Mouse (Mus musculus) bone marrow macrophage, adult 2 months (primary cell): ENCODE results near the gene Snu13.

Experiments used
- CTCF ChIP-seq: IDR thresholded peaks from 2 replicates; pipeline ENCODE4 v1.5.1; 2012; ENCODE audit warnings: low read depth, mild to moderate bottlenecking, low read length, moderate library complexity
- POLR2A ChIP-seq: IDR thresholded peaks from 2 replicates; pipeline ENCODE4 v1.6.1; 2012; ENCODE audit warnings: mild to moderate bottlenecking, low read depth, low read length, borderline replicate concordance

DNA sequence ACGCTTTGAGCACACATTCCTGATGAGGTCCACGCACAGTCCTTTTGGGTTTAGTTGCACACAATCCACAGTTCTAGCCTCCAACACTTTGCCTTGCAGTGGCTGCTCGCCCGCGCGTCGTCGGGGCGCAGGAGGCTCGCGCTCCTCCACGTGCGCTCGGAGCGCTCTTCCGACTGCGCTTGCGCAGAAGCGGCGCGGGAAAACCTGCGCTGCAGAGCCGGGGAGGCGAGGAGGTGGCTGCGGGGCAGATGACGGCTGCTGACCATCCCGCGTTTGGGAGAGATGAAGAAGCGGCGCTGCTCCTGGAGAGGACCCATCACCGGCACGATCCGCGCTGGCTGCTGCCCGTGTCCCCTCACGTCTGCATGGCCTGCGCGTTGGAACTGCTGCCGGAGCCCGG is 22.5 kb upstream of the Snu13 start, which contains the start of gene Mei1:
- TF ChIP-seq POLR2A = no peak
- no peak for TF ChIP-seq CTCF
